Mouse (Mus musculus): ENCODE results near the gene Arl14. TPM values are rescaled to one million over a fixed set of nuclear protein-coding genes. Genes with fewer than 3 reads are reported as not detected.
"Not testable (repeated sequence)": the region's sequence is repeated elsewhere in the genome, so short reads cannot be mapped to it uniquely, and the experiment has no call there.

Gene Arl14
- total RNA-seq, 4 experiments from 2014 or later, result not detected

- no peak for DNase-seq
These were observed 7.7 kb upstream of the Arl14 start for GRCm38 (mm10) chr3:69214566-69214965.

- DNase-seq, result no peak
These were observed 282 bp downstream of the Arl14 start for GRCm38 (mm10) chr3:69222502-69222900.

GRCm38 (mm10) chr3:69222987-69223386, 768 bp downstream of the Arl14 start:
- no peak for DNase-seq

- no peak for DNase-seq
These were observed 1.4 kb downstream of the Arl14 start for GRCm38 (mm10) chr3:69223666-69224065.

- DNase-seq, result no peak
These were observed 2.8 kb downstream of the Arl14 start for GRCm38 (mm10) chr3:69225019-69225418.

- no peak for DNase-seq
These were observed 4.3 kb downstream of the Arl14 start for GRCm38 (mm10) chr3:69226496-69226895.

GRCm38 (mm10) chr3:69228002-69228401, 5.8 kb downstream of the Arl14 start:
- no peak for DNase-seq

GRCm38 (mm10) chr3:69231522-69232138, 9.4 kb downstream of the Arl14 start:
- no peak for DNase-seq

- not testable (repeated sequence) for DNase-seq
These were observed 11.5 kb downstream of the Arl14 start for GRCm38 (mm10) chr3:69233552-69234189.

- DNase-seq, result no peak
These were observed 12.3 kb downstream of the Arl14 start for GRCm38 (mm10) chr3:69234525-69234924.

- no peak for DNase-seq
These were observed 13.6 kb downstream of the Arl14 start for GRCm38 (mm10) chr3:69235806-69236205.

GRCm38 (mm10) chr3:69236491-69236890, 14.3 kb downstream of the Arl14 start:
- DNase-seq, result no peak

- DNase-seq, result no peak
These were observed 16.1 kb downstream of the Arl14 start for GRCm38 (mm10) chr3:69238141-69238851.

GRCm38 (mm10) chr3:69239246-69239645, 17.0 kb downstream of the Arl14 start:
- no peak for DNase-seq

GRCm38 (mm10) chr3:69241020-69241419, 18.8 kb downstream of the Arl14 start:
- no peak for DNase-seq

GRCm38 (mm10) chr3:69253096-69253866, 31.1 kb downstream of the Arl14 start:
- no peak for DNase-seq

- no peak for DNase-seq
These were observed 32.5 kb downstream of the Arl14 start for GRCm38 (mm10) chr3:69254676-69255075.

GRCm38 (mm10) chr3:69257049-69257699, 35.0 kb downstream of the Arl14 start:
- no peak for DNase-seq

- DNase-seq, result peak; percentile 58
These were observed 40.9 kb downstream of the Arl14 start for GRCm38 (mm10) chr3:69263010-69263643.

- DNase-seq, result not testable (repeated sequence)
These were observed 42.1 kb downstream of the Arl14 start for GRCm38 (mm10) chr3:69264299-69264698.

- no peak for DNase-seq
These were observed 49.6 kb downstream of the Arl14 start for GRCm38 (mm10) chr3:69271812-69272211.
